Mouse (Mus musculus): ENCODE results near the gene Gabrb1. TPM values are rescaled to one million over a fixed set of nuclear protein-coding genes. Genes with fewer than 3 reads are reported as not detected.
"Not testable (repeated sequence)": the region's sequence is repeated elsewhere in the genome, so short reads cannot be mapped to it uniquely, and the experiment has no call there.

Gabrb1 gene
- polyA plus RNA-seq, 1 experiment from 2014 or later: 0.58 TPM

GRCm38 (mm10) chr5:72068826-72069225, 410.9 kb downstream of the Gabrb1 start:
- Histone ChIP-seq H3K27ac (replicated peaks; ENCODE audit: low read depth, low read length) (no peak overlapping the region), H3K4me2 (ENCODE audit: low read depth, low read length) (no peak overlapping the region), H3K4me1 (ENCODE audit: control insufficient read depth, insufficient read depth, low read length) (no peaks in the 10 kb centered on the region), H3K36me3 (replicated peaks; ENCODE audit: control insufficient read depth, insufficient read depth, low read depth, low read length) (no peaks in the 10 kb centered on the region), H3K4me3 (ENCODE audit: low read depth, low read length) (no peak overlapping the region), H3K9me3 (replicated peaks; ENCODE audit: control insufficient read depth, low read length) (no peaks in the 10 kb centered on the region), H3K27me3 (ENCODE audit: control insufficient read depth, insufficient read depth, low read length) (no peaks in the 10 kb centered on the region), H3K9ac (replicated peaks; ENCODE audit: low read length) (no peak overlapping the region)
- DNase-seq (ENCODE audit: low spot score) (peak; percentile 40), ATAC-seq (replicated peaks; ENCODE audit: insufficient number of reproducible peaks, low FRiP score, low TSS enrichment, low read depth) (no peak)
- 54% methylated on average over 6 of the region's 6 CpGs for WGBS

- H3K9ac ChIP-seq (replicated peaks; ENCODE audit: low read length): not testable (repeated sequence)
Measured at GRCm38 (mm10) chr5:72069398-72069797, 411.5 kb downstream of the Gabrb1 start.

GRCm38 (mm10) chr5:72076781-72077180, 418.9 kb downstream of the Gabrb1 start:
- no peak overlapping the region for H3K9ac ChIP-seq (replicated peaks; ENCODE audit: low read length)
- 95% methylated on average over 6 of the region's 6 CpGs for WGBS
- DNase-seq (ENCODE audit: low spot score): no peak

More at GRCm38 (mm10) chr5:72069398-72069797, 411.5 kb downstream of the Gabrb1 start:
- H3K27me3 ChIP-seq (ENCODE audit: control insufficient read depth, insufficient read depth, low read length); ATAC-seq (replicated peaks; ENCODE audit: insufficient number of reproducible peaks, low FRiP score, low TSS enrichment, low read depth); H3K27ac ChIP-seq (replicated peaks; ENCODE audit: low read depth, low read length); H3K9me3 ChIP-seq (replicated peaks; ENCODE audit: control insufficient read depth, low read length); H3K4me3 ChIP-seq (ENCODE audit: low read depth, low read length); H3K4me2 ChIP-seq (ENCODE audit: low read depth, low read length); DNase-seq (ENCODE audit: low spot score); H3K4me1 ChIP-seq (ENCODE audit: control insufficient read depth, insufficient read depth, low read length); H3K36me3 ChIP-seq (replicated peaks; ENCODE audit: control insufficient read depth, insufficient read depth, low read depth, low read length): not testable (repeated sequence)
- WGBS: 95% methylated on average over 7 of the region's 7 CpGs

GRCm38 (mm10) chr5:72086518-72086917, 428.6 kb downstream of the Gabrb1 start:
- 89% methylated on average over 1 of the region's 1 CpGs for WGBS
- Histone ChIP-seq H3K27me3 (ENCODE audit: control insufficient read depth, insufficient read depth, low read length) (no peaks in the 10 kb centered on the region), H3K27ac (replicated peaks; ENCODE audit: low read depth, low read length) (no peak overlapping the region), H3K4me2 (ENCODE audit: low read depth, low read length) (no peak overlapping the region), H3K4me1 (ENCODE audit: control insufficient read depth, insufficient read depth, low read length) (no peaks in the 10 kb centered on the region), H3K4me3 (ENCODE audit: low read depth, low read length) (no peak overlapping the region), H3K9ac (replicated peaks; ENCODE audit: low read length) (no peak overlapping the region), H3K9me3 (replicated peaks; ENCODE audit: control insufficient read depth, low read length) (no peaks in the 10 kb centered on the region), H3K36me3 (replicated peaks; ENCODE audit: control insufficient read depth, insufficient read depth, low read depth, low read length) (no peaks in the 10 kb centered on the region)
- no peak for DNase-seq (ENCODE audit: low spot score)
- ATAC-seq (replicated peaks; ENCODE audit: insufficient number of reproducible peaks, low FRiP score, low TSS enrichment, low read depth): peak; percentile 44; the same call in 1 of the 2 replicates

More at GRCm38 (mm10) chr5:72076781-72077180, 418.9 kb downstream of the Gabrb1 start:
- no peak for ATAC-seq (replicated peaks; ENCODE audit: insufficient number of reproducible peaks, low FRiP score, low TSS enrichment, low read depth)
- Histone ChIP-seq H3K4me3 (ENCODE audit: low read depth, low read length) (no peak overlapping the region), H3K27me3 (ENCODE audit: control insufficient read depth, insufficient read depth, low read length) (no peaks in the 10 kb centered on the region), H3K4me2 (ENCODE audit: low read depth, low read length) (no peak overlapping the region), H3K27ac (replicated peaks; ENCODE audit: low read depth, low read length) (no peak overlapping the region), H3K9me3 (replicated peaks; ENCODE audit: control insufficient read depth, low read length) (no peaks in the 10 kb centered on the region), H3K36me3 (replicated peaks; ENCODE audit: control insufficient read depth, insufficient read depth, low read depth, low read length) (no peaks in the 10 kb centered on the region), H3K4me1 (ENCODE audit: control insufficient read depth, insufficient read depth, low read length) (no peaks in the 10 kb centered on the region)

- H3K36me3 ChIP-seq (replicated peaks; ENCODE audit: control insufficient read depth, insufficient read depth, low read depth, low read length): no peaks in the 10 kb centered on the region
- H3K4me3 ChIP-seq (ENCODE audit: low read depth, low read length): no peak overlapping the region
- 62% methylated on average over 7 of the region's 7 CpGs for WGBS
- no peaks in the 10 kb centered on the region for H3K4me1 ChIP-seq (ENCODE audit: control insufficient read depth, insufficient read depth, low read length)
- ATAC-seq (replicated peaks; ENCODE audit: insufficient number of reproducible peaks, low FRiP score, low TSS enrichment, low read depth): no peak
- no peak overlapping the region for H3K4me2 ChIP-seq (ENCODE audit: low read depth, low read length)
- no peaks in the 10 kb centered on the region for H3K27me3 ChIP-seq (ENCODE audit: control insufficient read depth, insufficient read depth, low read length)
- no peak overlapping the region for H3K27ac ChIP-seq (replicated peaks; ENCODE audit: low read depth, low read length)
- H3K9me3 ChIP-seq (replicated peaks; ENCODE audit: control insufficient read depth, low read length): no peaks in the 10 kb centered on the region
- DNase-seq (ENCODE audit: low spot score): peak; percentile 66
- no peak overlapping the region for H3K9ac ChIP-seq (replicated peaks; ENCODE audit: low read length)
Measured at GRCm38 (mm10) chr5:72094582-72094981, 436.7 kb downstream of the Gabrb1 start.

- Histone ChIP-seq H3K9ac (replicated peaks; ENCODE audit: low read length) (no peak overlapping the region), H3K4me1 (ENCODE audit: control insufficient read depth, insufficient read depth, low read length) (no peaks in the 10 kb centered on the region), H3K27me3 (ENCODE audit: control insufficient read depth, insufficient read depth, low read length) (no peaks in the 10 kb centered on the region), H3K36me3 (replicated peaks; ENCODE audit: control insufficient read depth, insufficient read depth, low read depth, low read length) (no peaks in the 10 kb centered on the region), H3K9me3 (replicated peaks; ENCODE audit: control insufficient read depth, low read length) (no peaks in the 10 kb centered on the region), H3K27ac (replicated peaks; ENCODE audit: low read depth, low read length) (no peak overlapping the region), H3K4me3 (ENCODE audit: low read depth, low read length) (no peak overlapping the region), H3K4me2 (ENCODE audit: low read depth, low read length) (no peak overlapping the region)
- ATAC-seq (replicated peaks; ENCODE audit: insufficient number of reproducible peaks, low FRiP score, low TSS enrichment, low read depth): no peak; the same call in 1 of the 2 replicates
- DNase-seq (ENCODE audit: low spot score): no peak
- WGBS: 89% methylated on average over 2 of the region's 2 CpGs
Measured at GRCm38 (mm10) chr5:72095015-72095414, 437.1 kb downstream of the Gabrb1 start.

- Histone ChIP-seq H3K9ac (replicated peaks; ENCODE audit: low read length) (no peak overlapping the region), H3K4me3 (ENCODE audit: low read depth, low read length) (no peak overlapping the region), H3K9me3 (replicated peaks; ENCODE audit: control insufficient read depth, low read length) (no peaks in the 10 kb centered on the region), H3K36me3 (replicated peaks; ENCODE audit: control insufficient read depth, insufficient read depth, low read depth, low read length) (no peaks in the 10 kb centered on the region), H3K4me2 (ENCODE audit: low read depth, low read length) (no peak overlapping the region), H3K4me1 (ENCODE audit: control insufficient read depth, insufficient read depth, low read length) (no peaks in the 10 kb centered on the region), H3K27ac (replicated peaks; ENCODE audit: low read depth, low read length) (no peak overlapping the region), H3K27me3 (ENCODE audit: control insufficient read depth, insufficient read depth, low read length) (no peaks in the 10 kb centered on the region)
- DNase-seq (ENCODE audit: low spot score) (no peak), ATAC-seq (replicated peaks; ENCODE audit: insufficient number of reproducible peaks, low FRiP score, low TSS enrichment, low read depth) (no peak)
- WGBS: 69% methylated on average over 7 of the region's 7 CpGs
Measured at GRCm38 (mm10) chr5:72104274-72104921, 446.5 kb downstream of the Gabrb1 start.

GRCm38 (mm10) chr5:72122414-72123037, 464.6 kb downstream of the Gabrb1 start:
- no peak for DNase-seq (ENCODE audit: low spot score)
- H3K4me2 ChIP-seq (ENCODE audit: low read depth, low read length): no peak overlapping the region
- ATAC-seq (replicated peaks; ENCODE audit: insufficient number of reproducible peaks, low FRiP score, low TSS enrichment, low read depth): no peak
- H3K27me3 ChIP-seq (ENCODE audit: control insufficient read depth, insufficient read depth, low read length): no peaks in the 10 kb centered on the region
- H3K9me3 ChIP-seq (replicated peaks; ENCODE audit: control insufficient read depth, low read length): no peaks in the 10 kb centered on the region
- WGBS: 83% methylated on average over 6 of the region's 6 CpGs
- H3K9ac ChIP-seq (replicated peaks; ENCODE audit: low read length): no peak overlapping the region
- no peak overlapping the region for H3K27ac ChIP-seq (replicated peaks; ENCODE audit: low read depth, low read length)
- H3K4me3 ChIP-seq (ENCODE audit: low read depth, low read length): no peak overlapping the region
- no peaks in the 10 kb centered on the region for H3K36me3 ChIP-seq (replicated peaks; ENCODE audit: control insufficient read depth, insufficient read depth, low read depth, low read length)
- H3K4me1 ChIP-seq (ENCODE audit: control insufficient read depth, insufficient read depth, low read length): no peaks in the 10 kb centered on the region

Data from embryonic facial prominence, embryonic 11.5 days (tissue).